Mouse (Mus musculus) embryonic fibroblast, embryonic 13.5 days (primary cell): ENCODE data around the gene Ldb1. TPM values are rescaled to one million over a fixed set of nuclear protein-coding genes. Genes with fewer than 3 reads are reported as not detected.

Experiments
- H3K27ac ChIP-seq: 2 replicates; pipeline ENCODE4 v1.5.1; 2012; ENCODE audit warnings: low read length, control low read depth, inconsistent platforms; ENCODE audit not compliant: insufficient read depth
- H3K4me1 ChIP-seq: 2 replicates; pipeline ENCODE4 v1.6.1; 2011; ENCODE audit warnings: low read length; ENCODE audit not compliant: control insufficient read depth, insufficient read depth
- H3K4me3 ChIP-seq: 2 replicates; pipeline ENCODE4 v1.5.1; 2011; ENCODE audit warnings: mild to moderate bottlenecking, control low read depth, low read length; ENCODE audit not compliant: insufficient read depth
- CTCF ChIP-seq: IDR thresholded peaks from 2 replicates; pipeline ENCODE4 v1.5.1; 2011; ENCODE audit warnings: mild to moderate bottlenecking, control low read depth, low read length, moderate library complexity, borderline replicate concordance; ENCODE audit not compliant: insufficient read depth
- POLR2A ChIP-seq: IDR thresholded peaks from 2 replicates; pipeline ENCODE4 v1.6.1; 2011; ENCODE audit warnings: low read depth, mild to moderate bottlenecking, control low read depth, low read length, moderate library complexity
- polyA plus RNA-seq: library from polyadenylated mRNA; stranded (reverse); fragments of >200 nt; gene quantifications from 2 replicates; pipeline ENCODE4 v1.2.4, GENCODE M21; 2011; ENCODE audit warnings: low read depth; ENCODE audit not compliant: missing spikeins, insufficient read length

Ldb1 gene
- 116 and 124 TPM in 2 replicates for polyA plus RNA-seq

GRCm38 (mm10) chr19:46044993-46045695 lies at the start of gene Ldb1:
TSS of gene Ldb1 (minus strand) at chr19:46045214.
- H3K4me3 ChIP-seq = peak within 1 kb of the TSS; percentile 76
- no peak for TF ChIP-seq CTCF
- peak; percentile 65 for TF ChIP-seq POLR2A
- peak within 1 kb of the TSS; percentile 88 for H3K27ac ChIP-seq
- peaks cover 5% of the 10 kb centered on the region; the same call in 1 of the 2 replicates for H3K4me1 ChIP-seq

DNA sequence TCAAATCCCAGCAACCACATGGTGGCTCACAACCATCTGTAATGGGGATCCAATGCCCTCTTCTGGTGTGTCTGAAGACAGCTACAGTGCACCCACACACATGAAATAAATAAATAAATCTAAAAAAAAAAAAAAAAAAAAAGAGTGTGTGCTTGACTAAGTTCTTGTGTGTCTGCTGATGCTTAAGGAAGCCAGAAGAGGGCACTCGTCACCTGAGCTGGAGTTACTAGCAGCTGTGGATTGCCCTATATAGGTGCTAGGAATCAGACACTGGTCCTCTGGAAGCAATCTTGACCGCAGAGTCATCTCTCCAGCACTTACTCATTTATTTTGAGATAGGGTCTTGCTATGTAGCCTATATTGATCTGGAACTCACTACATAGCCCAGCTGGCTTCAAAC lies 49.1 kb upstream of the Ldb1 start:
- TF ChIP-seq CTCF (no peak), POLR2A (no peak)
- no peak overlapping the region for H3K4me3 ChIP-seq
- no peaks in the 10 kb centered on the region for H3K4me1 ChIP-seq
- no peak overlapping the region for H3K27ac ChIP-seq

DNA sequence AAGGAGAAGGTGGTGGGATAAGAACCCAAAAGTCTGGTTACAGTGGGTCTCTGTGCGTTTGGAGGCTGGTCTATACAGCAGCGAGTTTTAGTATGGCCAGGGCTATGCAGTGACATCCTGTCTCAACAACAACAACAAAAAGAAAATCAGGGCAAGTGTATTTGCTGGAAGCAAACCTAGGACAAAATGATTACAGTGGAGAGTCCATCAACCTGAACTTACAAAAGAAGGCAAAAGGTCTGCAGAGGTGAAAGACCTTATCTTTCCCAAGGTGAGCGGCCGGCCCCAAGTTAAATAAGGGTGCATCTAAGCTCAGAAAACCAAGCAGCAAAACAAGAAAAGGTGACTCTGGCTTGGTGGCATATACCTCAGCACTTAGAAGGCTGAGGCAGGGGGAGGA lies 46.6 kb upstream of the Ldb1 start:
- no peak overlapping the region for H3K27ac ChIP-seq
- no peaks in the 10 kb centered on the region for H3K4me1 ChIP-seq
- TF ChIP-seq POLR2A = no peak
- TF ChIP-seq CTCF = no peak
- H3K4me3 ChIP-seq = no peak overlapping the region

DNA sequence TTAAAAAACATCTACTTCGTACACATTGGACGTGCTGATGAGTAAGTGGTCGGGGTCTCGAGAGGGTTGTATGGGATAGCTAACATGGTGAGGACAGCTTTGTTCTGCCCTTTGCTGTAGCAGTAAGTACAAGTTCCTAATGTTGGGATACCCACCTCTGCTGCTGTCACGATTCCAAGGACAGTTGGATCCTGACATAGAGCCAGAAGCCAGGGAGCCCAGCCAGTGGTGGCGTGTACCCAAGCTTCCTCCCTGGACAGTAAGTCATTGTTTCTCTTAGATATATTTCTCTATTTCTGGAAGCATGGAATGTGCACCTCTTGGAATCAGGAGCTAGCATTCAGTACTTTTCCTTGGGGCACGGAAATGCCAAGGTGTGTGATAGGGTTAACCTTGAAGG lies 42.9 kb upstream of the Ldb1 start:
- no peak overlapping the region for H3K27ac ChIP-seq
- TF ChIP-seq CTCF (no peak), POLR2A (no peak)
- H3K4me3 ChIP-seq = no peak overlapping the region
- H3K4me1 ChIP-seq = no peaks in the 10 kb centered on the region

DNA sequence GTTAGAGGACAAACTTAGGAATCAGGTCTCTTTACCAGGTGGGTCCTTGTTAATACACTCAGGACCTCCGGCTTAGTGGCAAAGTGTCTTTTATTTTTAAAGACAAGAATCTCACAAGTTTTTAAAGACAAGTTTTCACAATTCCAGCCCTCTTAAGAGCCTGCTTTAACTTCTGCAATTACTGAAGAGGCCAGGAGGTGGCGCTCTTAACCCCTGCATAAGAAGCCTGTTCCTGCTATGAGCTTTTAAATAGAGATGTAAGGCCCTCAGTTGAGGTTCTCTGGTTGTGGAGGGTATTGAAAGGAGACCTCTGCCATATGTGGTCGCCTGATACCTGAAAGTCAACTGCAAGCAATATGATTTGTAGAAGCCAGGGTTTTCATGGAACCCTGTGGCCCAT lies 41.3 kb upstream of the Ldb1 start:
- Histone ChIP-seq H3K27ac (no peak overlapping the region), H3K4me1 (no peaks in the 10 kb centered on the region), H3K4me3 (no peak overlapping the region)
- TF ChIP-seq CTCF (no peak), POLR2A (no peak)

DNA sequence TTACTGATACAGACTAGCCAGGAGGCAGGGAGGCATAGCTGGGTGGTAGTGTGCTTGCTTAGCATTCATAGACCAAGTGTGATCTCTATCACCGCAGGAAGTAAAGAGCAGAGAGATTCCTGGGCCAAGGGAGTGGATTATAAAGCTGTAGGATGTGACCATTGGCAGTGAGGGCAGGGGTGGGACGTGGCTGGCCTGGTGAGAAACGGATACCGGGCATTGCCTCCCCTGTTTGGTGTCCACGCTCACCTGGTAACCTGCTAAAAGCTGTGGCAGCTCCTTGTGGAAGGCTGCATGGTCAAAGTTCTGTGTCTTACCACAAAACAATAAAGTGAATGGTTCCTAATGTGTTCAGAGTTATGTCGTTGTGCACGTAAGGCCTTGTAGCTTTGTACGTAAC lies 40.2 kb upstream of the Ldb1 start:
- TF ChIP-seq POLR2A (no peak), CTCF (no peak)
- H3K4me1 ChIP-seq = no peaks in the 10 kb centered on the region

DNA sequence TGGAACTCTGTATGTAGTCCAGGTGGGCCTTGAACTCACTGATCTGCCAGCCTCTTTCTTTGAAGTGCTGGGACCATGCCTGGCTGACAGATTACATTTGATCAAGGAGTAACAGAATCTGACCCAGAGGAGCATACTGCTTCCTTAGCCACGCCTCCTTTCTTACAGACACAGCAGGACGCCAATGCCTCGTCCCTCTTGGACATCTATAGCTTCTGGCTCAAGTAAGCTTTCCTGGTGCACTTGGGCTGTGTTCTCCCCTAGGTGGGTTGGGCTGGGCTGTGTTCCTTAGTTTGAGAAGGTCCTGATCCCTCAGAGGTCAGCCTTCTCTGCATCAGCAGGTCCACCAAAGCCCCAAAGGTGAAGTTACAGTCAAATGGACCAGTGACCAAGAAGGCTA lies 33.5 kb upstream of the Ldb1 start:
- TF ChIP-seq CTCF = no peak
- no peak for TF ChIP-seq POLR2A
- Histone ChIP-seq H3K4me1 (no peaks in the 10 kb centered on the region), H3K27ac (no peak overlapping the region), H3K4me3 (no peak overlapping the region)

More for the DNA sequence above, 40.2 kb upstream of the Ldb1 start:
- Histone ChIP-seq H3K4me3 (no peak overlapping the region), H3K27ac (no peak overlapping the region)

DNA sequence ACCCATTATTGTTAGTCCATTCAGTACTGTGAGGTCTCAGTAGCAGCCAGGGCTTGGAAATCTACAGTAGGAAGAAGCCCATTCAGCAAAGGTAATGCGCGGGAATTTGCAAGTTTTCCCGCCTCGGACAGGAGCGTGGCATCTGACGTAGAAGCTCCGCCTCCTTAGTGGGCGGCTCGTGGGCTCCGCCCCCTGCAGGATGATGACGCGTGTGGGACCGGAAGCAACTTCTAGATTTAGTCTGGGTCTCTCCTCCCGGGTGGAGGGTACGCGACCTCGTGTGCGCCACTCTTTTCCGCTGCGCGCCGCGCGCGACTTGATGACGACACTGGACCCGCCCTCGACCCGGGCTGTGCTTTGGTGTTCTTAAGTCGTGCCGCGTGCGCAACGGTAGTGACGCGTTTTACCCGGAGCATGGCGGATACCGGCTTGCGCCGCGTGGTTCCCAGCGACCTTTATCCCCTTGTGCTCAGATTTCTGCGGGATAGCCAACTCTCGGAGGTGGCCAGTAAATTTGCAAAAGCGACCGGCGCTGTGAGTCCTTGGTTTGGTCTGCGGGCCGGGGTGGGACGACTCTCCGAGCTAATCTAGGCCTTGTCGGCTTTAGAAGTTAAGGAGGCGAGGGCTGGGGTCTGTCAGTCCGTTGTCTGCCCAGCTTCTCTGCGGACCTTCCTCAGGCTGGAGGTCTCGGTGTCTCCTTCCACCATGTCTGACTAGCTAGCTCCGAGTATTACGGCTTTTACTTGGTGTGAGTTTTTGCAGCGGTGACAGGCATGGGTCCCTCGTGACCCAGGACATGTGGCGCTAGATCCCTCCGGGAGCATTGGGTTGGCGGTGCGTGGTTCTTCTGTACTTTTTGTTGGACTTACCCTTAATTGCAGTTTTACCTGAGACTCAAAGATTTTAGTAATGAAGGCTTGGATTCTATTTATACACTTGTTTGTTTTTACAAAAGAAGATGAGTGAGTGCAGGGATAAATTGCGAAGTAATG lies 30.9 kb upstream of the Ldb1 start, which contains the start of gene Nolc1:
Nolc1 (plus strand) TSS at position 248 of the 992 bp plus-strand sequence.
- peak; percentile 85 for TF ChIP-seq POLR2A
- TF ChIP-seq CTCF = no peak
- Histone ChIP-seq H3K27ac (peak within 1 kb of the TSS; percentile 13; the same call in 1 of the 2 replicates), H3K4me1 (no peaks in the 10 kb centered on the region), H3K4me3 (peak within 1 kb of the TSS; percentile 92)

GRCm38 (mm10) chr19:46074266-46074665 lies 29.3 kb upstream of the Ldb1 start:
- TF ChIP-seq POLR2A (no peak), CTCF (no peak)
- Histone ChIP-seq H3K27ac (no peak overlapping the region), H3K4me1 (no peaks in the 10 kb centered on the region), H3K4me3 (no peak overlapping the region)
